Mouse (Mus musculus): ENCODE results near the gene Gm42742. TPM values are rescaled to one million over a fixed set of nuclear protein-coding genes. Genes with fewer than 3 reads are reported as not detected.
A peak's percentile ranks its signal among the peaks of the same experiment; 100 is the strongest.

The Gm42742 gene
- polyA plus RNA-seq, 1 experiment = 37.7 TPM

GRCm38 (mm10) chr7:127041851-127042672 is 21.2 kb upstream of the Gm42742 start, which contains the start of gene Kif22:
Gene Kif22 (minus strand): TSS chr7:127042471.
- H3K79me2 ChIP-seq (ENCODE audit: control insufficient read depth, insufficient read depth) = peaks cover 51% of the 10 kb centered on the region
- peak within 1 kb of the TSS; percentile 85 for H3ac ChIP-seq (ENCODE audit: control insufficient read depth, insufficient read length)
- H3K27me3 ChIP-seq (ENCODE audit: control insufficient read depth, insufficient read depth, insufficient read length) = no peaks in the 10 kb centered on the region
- no peaks in the 10 kb centered on the region for H3K36me3 ChIP-seq (ENCODE audit: control insufficient read depth, insufficient read depth)
- peak within 1 kb of the TSS; percentile 86 for H3K4me2 ChIP-seq (ENCODE audit: low read depth)
- peak within 1 kb of the TSS; percentile 74 for H3K4me3 ChIP-seq
- TF ChIP-seq POLR2A (IDR thresholded peaks at IDR 0.05; ENCODE audit: insufficient read length, low read depth) (peak; percentile 81), SRF (IDR thresholded peaks at IDR 0.05; ENCODE audit: control insufficient read depth, insufficient read length, low read depth) (no peak), TCF3 (IDR thresholded peaks at IDR 0.05; ENCODE audit: insufficient read length, low read depth) (no peak), USF1 (IDR thresholded peaks at IDR 0.05; ENCODE audit: low read depth) (no peak), POLR2AphosphoS2 (IDR thresholded peaks at IDR 0.05; ENCODE audit: insufficient read length, low read depth) (peak; percentile 79), TCF12 (IDR thresholded peaks at IDR 0.05; ENCODE audit: insufficient read depth, poor library complexity, severe bottlenecking) (no peak), E2F4 (IDR thresholded peaks at IDR 0.05; ENCODE audit: insufficient read depth) (peak; percentile 93), MYOD1 (IDR thresholded peaks at IDR 0.05; ENCODE audit: control insufficient read depth in 1 of 3, insufficient read length in 2 of 3, low read depth in 2 of 3) (no peak)

- no peak overlapping the region for H3ac ChIP-seq (ENCODE audit: control insufficient read depth, insufficient read length)
- H3K79me2 ChIP-seq (ENCODE audit: control insufficient read depth, insufficient read depth) = peaks cover 5% of the 10 kb centered on the region
- H3K27me3 ChIP-seq (ENCODE audit: control insufficient read depth, insufficient read depth, insufficient read length) = no peaks in the 10 kb centered on the region
- peaks cover 37% of the 10 kb centered on the region for H3K36me3 ChIP-seq (ENCODE audit: control insufficient read depth, insufficient read depth)
- H3K4me2 ChIP-seq (ENCODE audit: low read depth) = no peak overlapping the region
- H3K4me3 ChIP-seq = no peak overlapping the region
- TF ChIP-seq MYOD1 (IDR thresholded peaks at IDR 0.05; ENCODE audit: control insufficient read depth in 1 of 3, insufficient read length in 2 of 3, low read depth in 2 of 3) (no peak), REST (IDR thresholded peaks at IDR 0.05; ENCODE audit: insufficient read depth, insufficient read length) (no peak), TCF3 (IDR thresholded peaks at IDR 0.05; ENCODE audit: insufficient read length, low read depth) (no peak), TCF12 (IDR thresholded peaks at IDR 0.05; ENCODE audit: insufficient read depth, poor library complexity, severe bottlenecking) (no peak), MAX (IDR thresholded peaks at IDR 0.05; ENCODE audit: low read depth) (no peak)
Measured at GRCm38 (mm10) chr7:127031244-127031643, 10.3 kb upstream of the Gm42742 start.

- no peak overlapping the region for H3K4me3 ChIP-seq
- no peaks in the 10 kb centered on the region for H3K27me3 ChIP-seq (ENCODE audit: control insufficient read depth, insufficient read depth, insufficient read length)
- H3K79me2 ChIP-seq (ENCODE audit: control insufficient read depth, insufficient read depth) = peaks cover 4% of the 10 kb centered on the region
- H3K4me2 ChIP-seq (ENCODE audit: low read depth) = no peak overlapping the region
- TF ChIP-seq SRF (IDR thresholded peaks at IDR 0.05; ENCODE audit: control insufficient read depth, insufficient read length, low read depth) = no peak
- no peak for TF ChIP-seq TCF12 (IDR thresholded peaks at IDR 0.05; ENCODE audit: insufficient read depth, poor library complexity, severe bottlenecking)
- TF ChIP-seq USF1 (IDR thresholded peaks at IDR 0.05; ENCODE audit: low read depth) = no peak
- TF ChIP-seq E2F4 (IDR thresholded peaks at IDR 0.05; ENCODE audit: insufficient read depth) = no peak
- TF ChIP-seq MYOG (IDR thresholded peaks at IDR 0.05; ENCODE audit: control insufficient read depth in 1 of 3, insufficient read depth in 1 of 3, insufficient read length in 2 of 3, low read depth in 2 of 3) = no peak
- TF ChIP-seq POLR2AphosphoS2 (IDR thresholded peaks at IDR 0.05; ENCODE audit: insufficient read length, low read depth) = no peak
- peak; percentile 43; the same call in 1 of the 2 replicates for TF ChIP-seq CEBPB (IDR thresholded peaks at IDR 0.05; ENCODE audit: insufficient read depth, poor library complexity, severe bottlenecking)
- TF ChIP-seq TCF3 (IDR thresholded peaks at IDR 0.05; ENCODE audit: insufficient read length, low read depth) = no peak
- no peak for TF ChIP-seq REST (IDR thresholded peaks at IDR 0.05; ENCODE audit: insufficient read depth, insufficient read length)
- peaks cover 37% of the 10 kb centered on the region for H3K36me3 ChIP-seq (ENCODE audit: control insufficient read depth, insufficient read depth)
- H3ac ChIP-seq (ENCODE audit: control insufficient read depth, insufficient read length) = no peak overlapping the region
Measured at GRCm38 (mm10) chr7:127030172-127030571, 9.3 kb upstream of the Gm42742 start.

- H3K27me3 ChIP-seq (ENCODE audit: control insufficient read depth, insufficient read depth, insufficient read length) = no peaks in the 10 kb centered on the region
- peaks cover 20% of the 10 kb centered on the region for H3K79me2 ChIP-seq (ENCODE audit: control insufficient read depth, insufficient read depth)
- H3ac ChIP-seq (ENCODE audit: control insufficient read depth, insufficient read length) = no peak overlapping the region
- peak overlapping the region; percentile 67 for H3K4me3 ChIP-seq
- peak overlapping the region; percentile 80 for H3K4me2 ChIP-seq (ENCODE audit: low read depth)
- H3K36me3 ChIP-seq (ENCODE audit: control insufficient read depth, insufficient read depth) = peaks cover 41% of the 10 kb centered on the region
- TF ChIP-seq CEBPB (IDR thresholded peaks at IDR 0.05; ENCODE audit: insufficient read depth, poor library complexity, severe bottlenecking) (no peak), E2F4 (IDR thresholded peaks at IDR 0.05; ENCODE audit: insufficient read depth) (no peak), MYOG (IDR thresholded peaks at IDR 0.05; ENCODE audit: control insufficient read depth in 1 of 3, insufficient read depth in 1 of 3, insufficient read length in 2 of 3, low read depth in 2 of 3) (peak in 1 of 3 experiments; percentile 12), TCF3 (IDR thresholded peaks at IDR 0.05; ENCODE audit: insufficient read length, low read depth) (no peak), SRF (IDR thresholded peaks at IDR 0.05; ENCODE audit: control insufficient read depth, insufficient read length, low read depth) (no peak), POLR2A (IDR thresholded peaks at IDR 0.05; ENCODE audit: insufficient read length, low read depth) (peak; percentile 24), MAX (IDR thresholded peaks at IDR 0.05; ENCODE audit: low read depth) (no peak), REST (IDR thresholded peaks at IDR 0.05; ENCODE audit: insufficient read depth, insufficient read length) (no peak), MYOD1 (IDR thresholded peaks at IDR 0.05; ENCODE audit: control insufficient read depth in 1 of 3, insufficient read length in 2 of 3, low read depth in 2 of 3) (peak in 2 of 3 experiments; percentile 14 to 54), POLR2AphosphoS2 (IDR thresholded peaks at IDR 0.05; ENCODE audit: insufficient read length, low read depth) (no peak)
Measured at GRCm38 (mm10) chr7:127027885-127028284, 7.0 kb upstream of the Gm42742 start.

All from myocyte (in vitro differentiated cells).